Mouse (Mus musculus): ENCODE results near the gene Myrip.

Gene Myrip

DNA sequence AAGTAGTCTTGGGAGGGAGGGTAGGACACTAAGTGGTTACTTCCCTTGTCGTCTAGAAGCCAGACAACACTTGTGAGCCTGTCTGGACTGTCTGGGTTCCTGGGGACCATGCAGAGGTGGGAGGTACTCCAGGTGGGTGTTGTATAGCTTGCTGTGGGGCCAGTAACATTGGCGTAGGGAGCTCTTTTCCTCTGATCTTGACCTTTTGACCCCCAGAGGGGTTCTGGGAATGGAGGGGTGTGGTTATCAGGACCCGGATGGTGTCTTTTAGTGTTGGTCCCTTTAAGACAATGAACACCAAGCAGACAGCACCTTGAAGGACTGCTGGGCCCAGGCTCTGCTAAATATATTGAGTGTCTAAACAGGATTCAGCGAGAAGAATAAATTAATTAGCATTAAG is 36.9 kb downstream of the Myrip start:
- no peak for DNase-seq (ENCODE audit: low read depth, low spot score)

- no peak for DNase-seq (ENCODE audit: low read depth, low spot score)
Measured at GRCm38 (mm10) chr9:120339975-120340695, 38.8 kb downstream of the Myrip start.

DNA sequence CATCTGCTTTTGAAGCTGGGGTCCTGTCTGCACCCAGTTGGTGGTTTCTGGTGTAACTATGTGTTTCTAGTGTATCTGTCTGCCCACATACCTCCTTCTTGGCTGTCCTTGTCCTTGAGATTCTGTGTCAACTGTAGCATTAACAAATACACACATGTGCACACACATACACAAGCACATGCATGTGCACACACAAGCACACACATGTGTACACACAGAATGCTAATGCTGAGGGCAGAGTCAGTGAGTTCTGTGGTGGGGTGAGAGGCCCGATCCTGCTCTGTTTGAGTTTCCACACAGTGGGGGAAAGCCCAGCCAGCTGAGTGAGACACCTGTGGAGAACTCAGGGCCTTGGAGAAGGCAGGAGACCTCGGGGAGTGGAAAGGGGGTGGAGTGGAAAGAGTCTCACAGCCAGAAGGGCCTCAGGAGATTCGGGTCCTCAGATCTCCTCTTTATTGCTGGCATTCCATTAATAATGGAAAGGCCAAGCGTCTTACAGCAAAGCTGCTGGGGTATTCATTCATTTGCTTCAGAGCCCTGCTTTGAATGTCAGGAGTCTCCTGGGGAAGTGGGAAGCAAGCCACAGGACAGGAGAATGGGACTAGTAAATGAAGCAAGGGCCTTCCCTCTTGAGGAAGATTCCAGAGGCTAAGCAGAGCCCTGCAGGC is 41.9 kb downstream of the Myrip start:
- no peak for DNase-seq (ENCODE audit: low read depth, low spot score)

GRCm38 (mm10) chr9:120345651-120346151 is 44.4 kb downstream of the Myrip start:
- DNase-seq (ENCODE audit: low read depth, low spot score), result no peak

- DNase-seq (ENCODE audit: low read depth, low spot score), result no peak
Measured at GRCm38 (mm10) chr9:120349145-120349544, 47.8 kb downstream of the Myrip start.

DNA sequence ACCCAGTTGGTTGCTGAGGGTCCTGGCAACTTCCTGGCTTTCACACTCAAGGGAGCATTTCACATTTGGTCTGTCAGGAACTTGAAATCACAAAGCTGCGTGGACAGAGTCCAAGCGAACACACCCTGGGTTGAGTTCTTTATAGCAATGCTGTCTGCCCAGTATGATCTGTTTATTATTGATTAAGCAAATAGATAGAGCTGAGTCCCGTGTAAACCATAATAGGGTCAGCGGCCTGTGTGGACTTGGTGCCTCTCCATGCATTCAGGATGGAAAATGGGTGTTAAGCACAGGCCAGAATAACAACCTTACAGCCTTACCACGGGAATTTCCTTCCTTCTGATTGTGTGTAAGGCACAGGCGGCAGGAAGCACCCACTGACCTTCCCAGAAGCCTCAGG is 49.0 kb downstream of the Myrip start:
- DNase-seq (ENCODE audit: low read depth, low spot score), result no peak

DNA sequence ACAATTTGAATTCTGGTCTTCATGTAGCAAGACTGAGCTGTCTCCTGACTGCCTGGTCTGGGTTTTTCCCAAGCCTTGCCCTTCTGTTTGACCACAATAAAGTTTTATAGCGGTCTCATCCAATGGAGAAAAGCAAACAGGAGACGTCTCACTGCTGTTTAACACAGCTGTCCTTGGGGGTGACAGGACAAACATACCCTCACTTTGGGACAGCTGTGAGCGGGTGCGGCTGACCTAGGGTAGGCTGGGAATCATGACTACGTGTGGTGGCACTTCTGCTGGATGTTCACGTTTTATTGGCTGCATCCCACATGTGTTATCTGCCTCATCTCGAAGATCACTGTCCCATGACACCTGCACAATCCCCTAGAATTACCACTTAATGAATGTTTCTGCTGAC is 49.7 kb downstream of the Myrip start:
- no peak for DNase-seq (ENCODE audit: low read depth, low spot score)

- no peak for DNase-seq (ENCODE audit: low read depth, low spot score)
Measured at GRCm38 (mm10) chr9:120351474-120351873, 50.2 kb downstream of the Myrip start.

DNA sequence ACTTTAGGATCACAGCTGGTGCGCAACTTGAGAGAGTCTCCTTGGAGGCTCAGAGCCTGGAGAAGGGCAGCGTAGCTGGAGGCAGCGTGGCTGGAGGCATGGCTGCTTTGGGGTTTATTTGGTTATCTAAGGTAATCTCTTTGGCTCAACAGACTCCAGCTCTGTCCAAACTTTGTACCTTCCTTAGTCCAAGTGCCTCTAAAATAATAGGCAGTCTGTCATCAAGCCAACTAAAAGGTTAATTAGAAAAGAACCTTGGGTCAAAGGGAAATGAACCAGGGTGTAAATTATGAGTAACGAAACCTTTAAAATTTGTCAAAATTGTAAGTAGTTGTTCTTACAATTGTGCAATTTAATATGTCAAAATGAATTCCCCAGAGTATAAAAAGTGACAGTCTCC is 51.7 kb downstream of the Myrip start:
- DNase-seq (ENCODE audit: low read depth, low spot score), result no peak

DNA sequence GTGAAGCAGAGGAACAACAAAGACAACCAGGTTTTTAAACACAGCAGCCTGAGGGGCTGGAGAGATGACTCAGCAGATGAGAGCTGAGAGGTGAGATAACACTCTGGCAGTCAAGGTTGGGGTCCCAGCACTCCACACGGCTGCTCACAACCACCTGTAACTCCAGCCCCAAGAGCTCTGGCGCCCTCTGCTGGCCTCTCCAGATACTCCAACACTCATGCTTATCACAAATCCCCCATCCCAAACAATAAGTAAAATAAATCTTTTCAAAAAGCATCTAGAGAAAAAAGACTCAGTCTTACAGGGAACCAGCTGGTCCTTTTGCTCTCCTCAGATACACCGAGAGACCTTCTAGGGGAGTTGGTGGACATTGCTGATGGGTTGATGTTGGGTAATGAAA is 52.7 kb downstream of the Myrip start:
- DNase-seq (ENCODE audit: low read depth, low spot score), result no peak

DNA sequence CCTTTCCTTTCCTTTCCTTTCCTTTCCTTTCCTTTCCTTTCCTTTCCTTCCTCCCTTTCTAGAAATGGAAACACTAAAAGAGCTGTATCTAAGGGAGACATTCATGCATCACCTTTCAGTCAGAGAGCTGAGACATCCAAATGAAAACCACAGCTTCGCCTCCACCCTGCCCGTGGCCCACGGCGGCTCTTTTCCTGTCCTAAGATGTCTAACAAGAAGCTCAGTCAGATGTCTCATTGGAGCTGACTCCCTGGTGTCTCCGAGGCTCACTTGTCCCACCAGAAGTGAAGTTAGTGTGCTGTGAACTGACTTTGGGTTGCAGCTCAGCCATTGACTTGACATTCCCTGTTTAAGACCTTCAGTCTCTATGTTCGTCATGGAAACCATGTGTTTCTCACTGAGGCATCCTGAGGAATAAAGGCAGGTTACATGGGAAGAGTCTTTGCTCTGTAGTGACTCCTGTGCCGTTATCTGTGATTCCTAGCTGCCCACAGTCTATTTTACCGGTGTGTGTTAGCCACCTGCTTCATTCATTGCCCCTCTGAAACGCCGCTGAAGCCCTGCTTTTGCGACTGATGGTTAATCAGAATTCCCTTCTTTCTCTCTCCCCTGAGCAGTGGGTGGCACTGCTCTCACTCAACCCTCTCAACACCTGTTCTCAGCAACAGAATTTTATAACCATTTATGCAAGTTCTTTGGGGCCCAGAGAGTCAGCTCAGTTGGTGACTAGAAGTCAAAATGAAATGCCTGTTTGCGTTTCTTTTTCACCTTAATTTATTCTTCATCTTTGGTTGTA is 53.4 kb downstream of the Myrip start:
- DNase-seq (ENCODE audit: low read depth, low spot score), result no peak

GRCm38 (mm10) chr9:120356490-120356889 is 55.2 kb downstream of the Myrip start:
- no peak for DNase-seq (ENCODE audit: low read depth, low spot score)

- no peak for DNase-seq (ENCODE audit: low read depth, low spot score)
Measured at GRCm38 (mm10) chr9:120358060-120358459, 56.7 kb downstream of the Myrip start.

DNA sequence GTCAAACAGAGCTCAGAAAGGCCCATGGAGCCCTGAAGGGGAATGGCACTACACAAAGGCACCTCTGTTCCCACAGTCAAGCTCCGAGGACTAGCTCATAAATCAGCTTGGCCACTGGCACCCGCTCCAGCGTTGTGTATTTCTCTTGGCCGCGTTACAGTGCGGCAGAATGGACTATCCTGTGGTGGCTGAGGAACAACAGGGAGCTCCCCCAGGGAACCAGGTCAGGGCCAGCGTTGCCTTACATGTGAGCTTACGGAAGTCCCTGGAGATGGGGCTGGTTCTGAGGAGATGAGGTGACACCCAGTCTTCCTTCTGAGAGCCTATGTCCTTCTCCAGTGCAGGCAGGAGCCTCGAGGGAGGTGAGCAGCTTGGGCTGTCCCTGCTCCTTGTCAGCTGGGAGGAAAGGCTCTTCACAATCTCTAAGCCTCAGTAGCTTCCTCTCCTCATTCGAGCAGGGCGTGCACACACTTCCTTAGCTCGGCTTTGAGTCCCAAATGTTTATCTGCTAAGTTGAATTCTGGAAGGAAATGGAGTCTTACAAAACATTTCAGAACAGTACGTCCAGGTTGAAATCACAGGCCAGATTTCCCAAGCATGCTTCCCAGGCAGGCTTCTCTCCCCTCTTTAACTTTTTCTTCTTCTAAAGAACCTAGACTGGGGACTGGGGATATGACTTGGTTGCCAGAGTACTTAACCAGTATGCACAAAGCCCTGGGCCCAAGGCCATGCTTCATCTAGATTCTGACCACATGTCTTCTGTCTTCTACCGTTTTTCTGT is 59.3 kb downstream of the Myrip start:
- DNase-seq (ENCODE audit: low read depth, low spot score), result no peak

DNA sequence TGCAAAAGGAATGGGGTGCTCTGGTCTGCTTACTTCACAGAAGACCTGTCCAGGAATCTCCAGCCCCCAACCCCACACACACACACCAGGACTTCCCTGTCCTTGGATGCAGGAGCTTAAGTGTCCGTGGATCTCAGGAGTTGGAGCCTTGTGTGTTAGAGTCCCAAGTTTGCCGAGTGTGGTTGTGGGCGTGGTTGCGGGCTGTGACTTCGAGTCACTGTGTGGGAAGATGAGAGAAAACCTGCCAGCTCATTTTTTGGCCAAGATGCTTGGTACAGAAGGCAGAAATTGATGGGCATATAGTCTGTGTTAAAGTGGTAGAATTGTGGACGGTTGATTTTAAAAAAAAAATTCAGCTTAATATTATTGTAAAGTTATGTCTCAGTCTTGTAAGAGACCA is 60.3 kb downstream of the Myrip start:
- no peak for DNase-seq (ENCODE audit: low read depth, low spot score)

DNA sequence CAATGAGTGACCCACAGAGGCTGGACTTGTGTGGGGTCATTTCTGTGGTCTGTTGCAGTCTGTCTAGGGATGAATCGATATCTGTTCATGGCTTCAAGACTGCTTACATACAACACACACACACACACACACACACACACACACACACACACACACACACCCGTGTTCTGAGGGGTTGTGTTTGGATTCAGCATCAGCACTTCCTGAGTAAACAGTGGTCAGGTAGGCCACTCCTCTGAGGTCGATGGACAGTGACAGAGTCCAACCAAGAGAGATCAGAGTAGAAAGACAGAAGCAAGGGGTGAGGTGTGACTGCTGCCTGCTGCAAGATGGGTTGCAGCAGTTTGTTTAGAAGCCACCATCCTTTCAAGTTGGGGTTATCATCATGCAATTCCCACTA is 61.4 kb downstream of the Myrip start:
- DNase-seq (ENCODE audit: low read depth, low spot score), result no peak

GRCm38 (mm10) chr9:120364653-120365283 is 63.5 kb downstream of the Myrip start:
- no peak for DNase-seq (ENCODE audit: low read depth, low spot score)

- DNase-seq (ENCODE audit: low read depth, low spot score), result no peak
Measured at GRCm38 (mm10) chr9:120367526-120367925, 66.2 kb downstream of the Myrip start.

GRCm38 (mm10) chr9:120371633-120372032 is 70.3 kb downstream of the Myrip start:
- no peak for DNase-seq (ENCODE audit: low read depth, low spot score)

GRCm38 (mm10) chr9:120372347-120372746 is 71.0 kb downstream of the Myrip start:
- DNase-seq (ENCODE audit: low read depth, low spot score), result no peak

- DNase-seq (ENCODE audit: low read depth, low spot score), result no peak
Measured at GRCm38 (mm10) chr9:120377726-120378125, 76.4 kb downstream of the Myrip start.
